Mouse (Mus musculus): Measurements from ENCODE around the gene Lyve1.

Gene Lyve1

GRCm38 (mm10) chr7:110809585-110810557 is 53.2 kb downstream of the Lyve1 start:
- DNase-seq (ENCODE audit: low spot score in 2 of 2): no peak

- no peak for DNase-seq (ENCODE audit: low spot score in 2 of 2)
Measured at GRCm38 (mm10) chr7:110808962-110809361, 54.1 kb downstream of the Lyve1 start.

GRCm38 (mm10) chr7:110807460-110808030 is 55.5 kb downstream of the Lyve1 start:
- DNase-seq (ENCODE audit: low spot score in 2 of 2): no peak

- DNase-seq (ENCODE audit: low spot score in 2 of 2): no peak
Measured at GRCm38 (mm10) chr7:110804266-110804665, 58.8 kb downstream of the Lyve1 start.

- no peak for DNase-seq (ENCODE audit: low spot score in 2 of 2)
Measured at GRCm38 (mm10) chr7:110803131-110803530, 59.9 kb downstream of the Lyve1 start.

- DNase-seq (ENCODE audit: low spot score in 2 of 2): peak; percentile 79
Measured at GRCm38 (mm10) chr7:110801028-110801427, 62.0 kb downstream of the Lyve1 start.

All from urinary bladder, postnatal 36 days (tissue).